Mouse (Mus musculus) lung, embryonic 14.5 days (tissue): Measurements from ENCODE around the gene Sema7a. TPM values are rescaled to one million over a fixed set of nuclear protein-coding genes. Genes with fewer than 3 reads are reported as not detected.

Experiments
- ATAC-seq: fragments of 200-750 bp; cut with Nextera tagmentation; 2 replicates; pipeline ENCODE4 v1.8.0; 2017; ENCODE audit warnings: mild to moderate bottlenecking, moderate TSS enrichment, moderate library complexity; ENCODE audit not compliant: insufficient read depth
- DNase-seq: peaks from one replicate; pipeline ENCODE4 v3.0.0-alpha.2; 2015
- H3K27ac ChIP-seq: fragments of 300-500 bp; sonication (generic); 2 replicates; pipeline ENCODE4 v1.5.1; 2014; ENCODE audit warnings: low read depth, mild to moderate bottlenecking, moderate library complexity
- H3K27me3 ChIP-seq: fragments of 300-500 bp; sonication (generic); 2 replicates; pipeline ENCODE4 v1.6.1; 2014; ENCODE audit warnings: low read length, control low read depth; ENCODE audit not compliant: insufficient read depth
- H3K36me3 ChIP-seq: fragments of 300-500 bp; sonication (generic); 2 replicates; pipeline ENCODE4 v1.6.1; 2014; ENCODE audit warnings: control low read depth; ENCODE audit not compliant: insufficient read depth
- H3K4me1 ChIP-seq: fragments of 300-500 bp; sonication (generic); 2 replicates; pipeline ENCODE4 v1.6.1; 2014; ENCODE audit warnings: antibody characterized with exemption, control low read depth; ENCODE audit not compliant: insufficient read depth
- H3K4me2 ChIP-seq: fragments of 300-500 bp; sonication (generic); 2 replicates; pipeline ENCODE4 v1.6.1; 2014; ENCODE audit warnings: mild to moderate bottlenecking
- H3K4me3 ChIP-seq: fragments of 300-500 bp; sonication (generic); 2 replicates; pipeline ENCODE4 v1.5.1; 2014; ENCODE audit warnings: low read depth, low read length
- H3K9ac ChIP-seq: fragments of 300-500 bp; sonication (generic); 2 replicates; pipeline ENCODE4 v1.6.1; 2014
- H3K9me3 ChIP-seq: fragments of 300-500 bp; sonication (generic); 2 replicates; pipeline ENCODE4 v1.6.1; 2016; ENCODE audit warnings: low read depth, low read length, control low read depth
- CTCF ChIP-seq: IDR thresholded peaks from 2 replicates; pipeline ENCODE4 v1.5.1; 2016; ENCODE audit warnings: antibody characterized with exemption, low read depth
- WGBS: fragments of 180-500 bp; shearing (Covaris S2); extraction: QIAGEN DNeasy Blood & Tissue Kit; methylation state at CpG from one replicate; pipeline ENCODE4 v1.1.7; 2014; 5-methylcytosine and 5-hydroxymethylcytosine counted together
- polyA plus RNA-seq: library from polyadenylated mRNA; unstranded; fragments of >200 nt; fragmentation: Nextera tagmentation; extraction: Ambion mirVana; gene quantifications from 2 replicates; pipeline ENCODE4 v1.2.1, GENCODE M21; 2014

Gene Sema7a
- polyA plus RNA-seq, 1 experiment from 2014 or later = 1.0 TPM

DNA sequence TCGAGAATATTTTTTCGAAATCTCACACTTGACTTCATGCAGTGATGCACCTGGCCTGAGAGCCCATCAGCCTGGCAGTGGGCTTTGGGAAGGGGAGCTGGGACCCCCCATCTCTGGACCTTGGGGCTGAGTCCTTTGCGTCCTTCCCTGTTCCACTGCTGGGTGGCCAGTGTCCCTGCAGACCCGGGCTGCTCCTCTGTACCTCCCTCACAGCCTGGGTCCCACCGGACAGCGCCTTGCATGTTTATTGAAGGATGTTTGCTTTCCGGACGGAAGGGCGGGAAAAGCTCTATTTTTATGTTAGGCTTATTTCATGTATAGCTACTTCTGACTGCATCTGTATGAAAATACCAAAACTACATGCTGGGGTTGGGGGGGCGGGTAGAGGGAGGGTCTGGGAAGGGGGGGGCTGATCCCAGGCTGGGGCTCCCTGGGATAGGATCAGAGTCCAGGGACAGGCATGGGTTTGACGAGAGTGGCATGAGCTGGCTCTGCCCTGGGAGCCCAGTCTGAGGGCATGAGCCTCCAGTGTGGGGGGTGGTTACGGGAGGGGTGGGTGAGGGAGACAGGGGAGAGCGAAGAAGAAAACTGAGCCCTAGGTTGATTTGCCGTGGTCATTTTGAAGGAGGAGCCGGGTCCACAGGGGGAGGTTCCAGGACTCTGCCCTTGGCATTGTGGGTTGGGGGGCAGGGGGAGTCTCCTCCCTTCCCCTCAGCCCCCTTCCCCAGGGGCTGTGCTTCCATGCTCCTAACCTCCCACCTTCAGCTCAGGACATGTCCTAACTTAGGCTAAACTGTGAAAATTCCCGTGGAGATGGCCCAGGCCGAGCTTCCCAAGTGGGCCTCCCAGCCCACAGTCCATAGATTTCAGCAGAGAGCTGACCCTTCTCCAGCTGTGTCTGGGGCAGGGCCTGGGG lies 22.2 kb downstream of the Sema7a start:
- TF ChIP-seq CTCF = no peak
- Histone ChIP-seq H3K4me3 (no peak overlapping the region), H3K36me3 (no peaks in the 10 kb centered on the region), H3K27ac (no peak overlapping the region), H3K4me2 (no peak overlapping the region), H3K9me3 (no peaks in the 10 kb centered on the region), H3K9ac (no peak overlapping the region), H3K4me1 (no peaks in the 10 kb centered on the region), H3K27me3 (no peaks in the 10 kb centered on the region)
- peak; percentile 29 for DNase-seq
- no peak for ATAC-seq
- 43% methylated on average over 17 of the region's 17 CpGs for WGBS

DNA sequence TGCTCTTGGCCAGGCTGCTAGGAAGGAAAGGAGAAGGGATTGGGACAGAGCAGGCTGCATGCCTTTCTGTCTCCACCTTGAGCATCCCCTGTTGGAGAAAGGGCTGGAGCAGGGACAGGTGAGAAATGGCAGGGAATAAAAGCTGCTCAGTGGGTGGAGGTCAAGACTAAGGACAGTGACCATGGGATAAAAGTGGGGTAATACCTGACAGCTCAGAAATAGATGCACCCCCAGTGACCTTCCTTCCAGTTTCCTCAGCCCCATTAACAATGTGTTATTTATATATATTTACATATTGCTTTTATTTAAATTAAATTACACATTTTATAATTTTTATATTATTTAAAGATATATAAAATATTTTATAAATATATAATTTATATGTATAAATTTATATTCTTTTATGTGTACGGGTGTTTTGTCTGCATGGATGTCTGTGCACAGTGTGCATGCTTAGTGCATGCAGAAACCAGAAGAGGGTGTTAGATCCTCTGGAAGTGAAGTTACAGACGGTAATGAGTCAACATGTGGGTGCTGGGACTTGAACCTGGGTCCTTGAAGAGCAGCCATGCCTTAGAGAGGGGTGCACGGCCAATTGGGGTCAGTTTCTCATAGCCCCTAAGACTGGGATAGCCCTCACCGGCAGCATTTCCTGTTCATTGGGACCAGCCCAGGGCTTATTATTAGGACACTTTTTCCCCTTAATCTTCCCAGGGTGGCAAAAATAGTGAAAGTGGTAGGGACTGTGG lies 23.5 kb downstream of the Sema7a start:
- no peak for ATAC-seq

DNA sequence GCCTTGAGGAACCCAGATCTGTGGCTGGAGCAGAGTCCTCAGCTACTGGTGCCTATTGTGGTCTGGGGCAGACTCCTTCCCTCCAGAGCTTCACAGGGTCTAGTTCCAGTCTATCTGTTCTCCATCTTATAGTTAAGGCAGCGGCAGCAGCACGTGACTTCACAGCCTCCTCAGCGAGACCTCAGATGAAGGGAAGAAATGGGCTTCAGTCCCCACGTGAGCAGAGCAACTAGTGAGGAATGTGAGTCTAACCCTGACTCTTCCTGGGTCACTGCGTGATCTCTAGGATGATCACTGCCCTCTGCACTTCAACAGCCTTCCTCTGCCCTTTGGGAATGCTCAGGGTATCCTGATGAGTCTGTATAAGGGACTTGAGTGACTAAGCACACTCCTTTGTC lies 24.1 kb downstream of the Sema7a start:
- Histone ChIP-seq H3K9ac (no peak overlapping the region), H3K27me3 (no peaks in the 10 kb centered on the region), H3K9me3 (no peaks in the 10 kb centered on the region), H3K4me2 (no peak overlapping the region), H3K4me3 (no peak overlapping the region), H3K4me1 (no peaks in the 10 kb centered on the region), H3K27ac (no peak overlapping the region), H3K36me3 (no peaks in the 10 kb centered on the region)
- ATAC-seq = no peak
- no peak for TF ChIP-seq CTCF
- WGBS = 79% methylated on average over 5 of the region's 5 CpGs
- no peak for DNase-seq

More for the DNA sequence above, 23.5 kb downstream of the Sema7a start:
- H3K4me1 ChIP-seq = no peaks in the 10 kb centered on the region
- H3K4me2 ChIP-seq = no peak overlapping the region
- DNase-seq = no peak
- no peaks in the 10 kb centered on the region for H3K27me3 ChIP-seq
- no peaks in the 10 kb centered on the region for H3K9me3 ChIP-seq
- H3K36me3 ChIP-seq = no peaks in the 10 kb centered on the region
- no peak overlapping the region for H3K9ac ChIP-seq
- no peak overlapping the region for H3K27ac ChIP-seq
- WGBS = 79% methylated on average over 4 of the region's 4 CpGs
- TF ChIP-seq CTCF = no peak
- no peak overlapping the region for H3K4me3 ChIP-seq

DNA sequence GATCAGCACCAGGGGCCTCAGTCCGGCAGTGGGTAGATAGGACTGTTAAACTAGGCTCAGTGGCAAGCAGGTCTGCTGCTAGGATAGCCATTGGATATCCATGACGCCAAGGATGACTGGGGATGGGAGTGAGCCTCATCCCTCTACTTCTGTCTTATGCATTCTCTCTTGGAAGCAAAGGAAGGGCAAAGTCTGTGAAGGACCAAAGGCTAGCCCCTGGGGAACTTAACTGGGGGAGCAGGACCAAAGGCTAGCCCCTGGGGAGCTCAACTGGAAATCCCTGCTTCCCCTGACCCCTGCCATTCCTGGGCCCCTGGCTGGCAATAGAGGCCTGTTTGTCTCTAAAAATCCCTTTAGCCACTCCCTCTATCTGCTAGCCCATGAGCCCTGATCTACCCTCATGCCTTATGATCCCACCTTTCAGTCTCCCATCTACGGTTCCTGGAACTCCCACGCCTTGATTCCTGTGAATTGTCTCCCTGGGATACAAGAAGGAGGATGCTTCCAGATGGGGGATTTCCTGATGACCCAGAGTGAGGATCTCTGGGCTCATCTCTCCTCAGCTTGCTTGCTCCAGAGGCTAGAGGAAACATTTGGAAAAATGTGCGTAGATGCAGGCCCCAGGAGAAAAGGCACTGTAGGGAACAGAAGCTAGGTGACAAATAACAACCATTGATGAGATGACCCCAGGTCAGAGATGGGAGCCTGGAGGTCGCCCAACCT lies 24.8 kb downstream of the Sema7a start:
- no peaks in the 10 kb centered on the region for H3K36me3 ChIP-seq
- no peak overlapping the region for H3K27ac ChIP-seq
- no peaks in the 10 kb centered on the region for H3K9me3 ChIP-seq
- H3K4me2 ChIP-seq = no peak overlapping the region
- H3K4me3 ChIP-seq = no peak overlapping the region
- DNase-seq = no peak
- no peaks in the 10 kb centered on the region for H3K27me3 ChIP-seq
- no peak for TF ChIP-seq CTCF
- 75% methylated on average over 6 of the region's 6 CpGs for WGBS
- no peak overlapping the region for H3K9ac ChIP-seq
- no peaks in the 10 kb centered on the region for H3K4me1 ChIP-seq
- no peak for ATAC-seq

DNA sequence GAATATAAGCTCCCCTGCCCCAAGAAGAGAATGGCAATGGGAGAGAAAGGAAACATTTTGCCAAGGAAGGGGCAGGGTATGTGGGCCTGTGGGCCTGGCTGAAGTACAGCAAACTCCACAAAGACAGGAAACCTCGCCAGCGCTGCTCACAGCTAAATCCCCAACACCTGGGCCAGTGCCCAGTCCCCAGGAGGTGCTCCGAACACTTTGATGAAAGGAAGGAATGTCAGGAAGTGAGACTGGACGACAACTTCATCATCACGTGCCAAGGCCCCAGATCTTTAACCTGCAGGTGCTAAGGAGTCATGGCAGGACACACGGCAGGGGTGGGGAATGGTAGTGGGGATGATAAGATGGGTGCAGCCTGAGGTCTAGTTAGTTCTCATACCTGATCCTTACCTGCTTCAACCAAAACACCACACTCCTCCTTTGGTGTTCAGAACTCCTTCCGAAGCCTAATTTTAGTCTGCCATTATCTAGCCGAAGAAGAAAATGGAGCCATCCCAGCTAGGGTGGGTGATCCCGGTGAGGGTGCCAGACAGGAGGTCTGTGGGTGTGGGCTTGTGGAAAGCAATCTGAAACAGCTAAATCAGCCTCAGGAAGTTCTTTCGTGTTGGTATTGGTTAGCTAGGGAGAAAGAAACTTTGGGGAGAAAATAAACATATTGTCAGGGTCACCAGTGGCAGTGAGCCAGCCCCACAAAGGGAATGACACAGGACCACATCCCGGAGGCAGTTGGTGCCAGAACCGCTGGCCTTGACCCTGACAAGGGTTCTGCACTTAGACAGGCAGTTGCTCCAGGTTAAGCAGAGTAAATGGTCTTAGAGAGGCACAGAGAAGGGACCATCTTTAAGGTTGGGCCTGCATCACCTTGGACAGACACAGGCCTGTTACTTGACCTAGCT lies 25.6 kb downstream of the Sema7a start:
- H3K27ac ChIP-seq = no peak overlapping the region
- ATAC-seq = no peak
- WGBS = 50% methylated on average over 12 of the region's 12 CpGs

DNA sequence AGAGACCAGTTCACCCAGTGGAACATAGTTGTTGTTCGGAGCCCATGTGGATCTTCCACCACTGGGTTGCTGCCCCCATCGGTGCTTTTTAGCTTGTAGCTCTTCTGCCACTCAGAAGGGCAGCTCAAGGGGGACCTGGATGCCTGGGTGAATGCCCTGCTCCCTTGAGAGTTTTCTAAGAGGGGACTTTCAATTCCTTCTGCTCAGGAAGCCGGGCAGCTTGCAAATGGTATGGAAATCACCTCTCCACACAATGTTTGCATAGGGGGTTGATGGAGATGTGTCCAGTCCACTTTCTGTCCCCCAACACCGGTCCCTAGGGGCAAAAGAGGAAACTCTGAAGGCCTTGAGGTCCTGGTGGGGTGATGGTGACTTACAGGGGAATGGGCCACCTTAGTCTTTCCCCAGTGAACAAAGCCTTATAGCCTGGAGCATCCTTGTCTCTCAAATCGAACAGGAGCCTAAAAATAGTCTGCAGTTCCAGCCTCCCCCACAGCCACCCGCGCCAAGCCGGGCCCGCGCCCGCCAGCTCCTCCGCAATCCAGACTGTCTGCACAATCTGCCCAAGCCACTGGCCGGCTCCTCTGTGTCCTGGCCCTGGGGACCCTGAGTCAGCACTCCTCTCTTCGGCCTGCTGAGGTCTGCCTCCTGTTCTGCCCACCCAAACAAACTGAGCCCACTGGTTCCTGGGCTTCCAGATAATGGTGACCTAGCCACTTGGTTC lies 27.5 kb downstream of the Sema7a start:
- Histone ChIP-seq H3K9me3 (no peaks in the 10 kb centered on the region), H3K27me3 (no peaks in the 10 kb centered on the region), H3K36me3 (no peaks in the 10 kb centered on the region), H3K27ac (no peak overlapping the region), H3K4me2 (no peak overlapping the region), H3K4me3 (no peak overlapping the region), H3K4me1 (no peaks in the 10 kb centered on the region), H3K9ac (no peak overlapping the region)
- WGBS = 69% methylated on average over 14 of the region's 14 CpGs
- ATAC-seq (no peak), DNase-seq (no peak)
- TF ChIP-seq CTCF = no peak

More for the DNA sequence above, 25.6 kb downstream of the Sema7a start:
- Histone ChIP-seq H3K36me3 (no peaks in the 10 kb centered on the region), H3K27me3 (no peaks in the 10 kb centered on the region), H3K4me2 (no peak overlapping the region), H3K9me3 (no peaks in the 10 kb centered on the region), H3K4me1 (no peaks in the 10 kb centered on the region), H3K4me3 (no peak overlapping the region), H3K9ac (no peak overlapping the region)
- DNase-seq = no peak
- TF ChIP-seq CTCF = no peak
